In the genomic region with DNA sequence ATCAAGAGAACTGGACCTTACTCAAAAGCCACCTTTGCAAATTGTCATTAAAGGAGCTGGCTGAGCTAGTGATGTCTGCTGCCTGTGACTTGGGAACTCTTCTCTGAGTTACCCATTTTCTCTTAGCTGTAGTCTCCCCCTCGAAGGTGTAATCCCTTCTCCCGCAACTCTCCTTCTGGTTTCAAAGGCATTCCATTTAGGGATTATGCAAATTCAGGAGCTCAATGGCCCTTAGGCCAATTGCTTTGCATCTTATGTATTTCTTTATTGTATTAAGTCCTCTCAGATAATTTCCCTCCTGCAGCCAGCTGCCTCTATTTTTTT, we compare ENCODE assay signal across 16 mouse cellular contexts. TPM values are rescaled to one million over a fixed set of nuclear protein-coding genes. Genes with fewer than 3 reads are reported as not detected.
A peak's percentile ranks its signal among the peaks of the same experiment; 100 is the strongest.
DNase-seq lines count a peak whose midpoint lies in the region; ATAC-seq and TF ChIP-seq lines count a peak whose summit lies in the region.
"Had no signal": no experiment of that assay in that cellular context is flagged by ENCODE, and none has a peak within 500 bp of the region (broad histone marks: within the 10 kb centered on the region; RNA-seq: fewer than 3 reads in every experiment).

No protein-coding gene starts in this region.

- no peaks in the 10 kb centered on the region for H3K9me3 ChIP-seq in heart, postnatal 0 days (replicated peaks; ENCODE audit: control insufficient read depth, low read length)
- H3K9me3 ChIP-seq in midbrain, embryonic 11.5 days (ENCODE audit: control insufficient read depth, low read length): no peaks in the 10 kb centered on the region
- H3K9me3 ChIP-seq: embryonic facial prominence, embryonic 15.5 days; intestine, embryonic 15.5 days; neural tube, embryonic 15.5 days had no signal

- TF ChIP-seq CTCF in heart, postnatal 0 days (IDR thresholded peaks at IDR 0.05; ENCODE audit: low read depth): no peak
- no peak for TF ChIP-seq CTCF in brain, embryonic 14.5 days (IDR thresholded peaks at IDR 0.05; ENCODE audit: borderline replicate concordance, extremely low read depth, insufficient read depth, insufficient read length)

- 35% methylated on average over 2 of the region's 2 CpGs for WGBS in heart, postnatal 0 days
- 3% methylated on average over 2 of the region's 2 CpGs for WGBS in midbrain, embryonic 11.5 days

- intact Hi-C loops in heart, postnatal 25 days (cut with DNase I): no loop called here

- H3K9ac ChIP-seq in heart, postnatal 0 days (replicated peaks; ENCODE audit: low read depth, low read length): no peak overlapping the region
- no peak overlapping the region for H3K9ac ChIP-seq in midbrain, embryonic 11.5 days (ENCODE audit: low read length)
- H3K9ac ChIP-seq: embryonic facial prominence, embryonic 15.5 days; intestine, embryonic 15.5 days; neural tube, embryonic 15.5 days had no signal

- no peak for ATAC-seq in heart, postnatal 0 days (ENCODE audit: insufficient read depth, low read depth)
- peak; percentile 73 for ATAC-seq in midbrain, embryonic 11.5 days (ENCODE audit: low FRiP score)
- ATAC-seq: intestine, embryonic 15.5 days had no signal

- no peaks in the 10 kb centered on the region for H3K27me3 ChIP-seq in heart, postnatal 0 days (ENCODE audit: control insufficient read depth, insufficient read depth, low read length)
- no peaks in the 10 kb centered on the region for H3K27me3 ChIP-seq in midbrain, embryonic 11.5 days (ENCODE audit: control insufficient read depth, insufficient read depth, low read length)
- H3K27me3 ChIP-seq: embryonic facial prominence, embryonic 15.5 days; intestine, embryonic 15.5 days; neural tube, embryonic 15.5 days had no signal

- TF ChIP-seq EP300 in heart, postnatal 0 days (IDR thresholded peaks at IDR 0.05; ENCODE audit: low read depth): no peak

- DNase-seq in heart, postnatal 0 days (ENCODE audit: low spot score): no peak
- no peak for DNase-seq in heart, postnatal 25 days (ENCODE audit: low spot score)
- peak; percentile 52 for DNase-seq in R1 (ENCODE audit: low read depth, low spot score)
- DNase-seq in brain, embryonic 14.5 days (ENCODE audit: low read depth): peak; percentile 73
- DNase-seq in midbrain, embryonic 11.5 days (ENCODE audit: low spot score, missing footprints): peak; percentile 86
- DNase-seq in ovary, adult 18-20 months (ENCODE audit: low spot score): no peak
- no peak for DNase-seq in thymus, postnatal 36 days
- DNase-seq: adrenal gland, adult 8-10 months; cerebellum, adult 9-11 months; lung, adult 18-20 months; lung, postnatal 14 days had no signal

- H3K27ac ChIP-seq in heart, postnatal 0 days (ENCODE audit: low read depth): no peak overlapping the region
- H3K27ac ChIP-seq in midbrain, embryonic 11.5 days (ENCODE audit: low read depth, low read length): no peak overlapping the region; the same call in 1 of the 2 replicates
- H3K27ac ChIP-seq: embryonic facial prominence, embryonic 15.5 days; intestine, embryonic 15.5 days; neural tube, embryonic 15.5 days had no signal

- no peak for TF ChIP-seq POLR2A in brain, embryonic 14.5 days (IDR thresholded peaks at IDR 0.05; ENCODE audit: borderline replicate concordance, extremely low read depth, insufficient read depth, insufficient read length, poor library complexity, severe bottlenecking)

- no peak overlapping the region for H3K4me3 ChIP-seq in heart, postnatal 0 days (ENCODE audit: low read depth, low read length)
- no peak overlapping the region for H3K4me3 ChIP-seq in midbrain, embryonic 11.5 days (ENCODE audit: low read depth, low read length)
- H3K4me3 ChIP-seq: embryonic facial prominence, embryonic 15.5 days; intestine, embryonic 15.5 days; neural tube, embryonic 15.5 days had no signal

- no peaks in the 10 kb centered on the region for H3K4me1 ChIP-seq in heart, postnatal 0 days (ENCODE audit: control insufficient read depth, insufficient read depth)
- peaks cover 10% of the 10 kb centered on the region for H3K4me1 ChIP-seq in midbrain, embryonic 11.5 days (ENCODE audit: control insufficient read depth, insufficient read depth, low read length)
- H3K4me1 ChIP-seq: intestine, embryonic 15.5 days; neural tube, embryonic 15.5 days had no signal

- H3K36me3 ChIP-seq in heart, postnatal 0 days (replicated peaks; ENCODE audit: control insufficient read depth, insufficient read depth, low read length): no peaks in the 10 kb centered on the region
- H3K36me3 ChIP-seq in midbrain, embryonic 11.5 days (ENCODE audit: control insufficient read depth, insufficient read depth, low read length): no peaks in the 10 kb centered on the region
- H3K36me3 ChIP-seq: embryonic facial prominence, embryonic 15.5 days; intestine, embryonic 15.5 days; neural tube, embryonic 15.5 days had no signal

- peak overlapping the region; percentile 15; the same call in 1 of the 2 replicates for H3K4me2 ChIP-seq in heart, postnatal 0 days (ENCODE audit: low read depth, low read length)
- peak overlapping the region; percentile 18; the same call in 1 of the 2 replicates for H3K4me2 ChIP-seq in midbrain, embryonic 11.5 days
- H3K4me2 ChIP-seq: embryonic facial prominence, embryonic 15.5 days; heart, embryonic 11.5 days; intestine, embryonic 15.5 days; liver, embryonic 11.5 days; neural tube, embryonic 15.5 days had no signal

RNA-seq across cellular contexts. Expression of gene Elmo1, which starts 41.6 kb away (rescaled TPM):
- 11.9 and 17.9 TPM in 2 replicates for total RNA-seq in heart, postnatal 0 days (2014; rRNA removed; ENCODE audit: low replicate concordance)
- polyA plus RNA-seq in heart, postnatal 0 days (2015; fragmentation: Nextera tagmentation; extraction: Ambion mirVana): 6.5 TPM in 2 replicates
- total RNA-seq in heart, postnatal 25 days (2021): 10 to 100 TPM in 1 of 2 experiments, 1 to 10 TPM in 1; 9.8 to 10.2 TPM
- 38.6 and 46.9 TPM in 2 replicates for polyA plus RNA-seq in brain, embryonic 14.5 days (2012; rRNA removed)
- 19.1 and 19.6 TPM in 2 replicates for polyA plus RNA-seq in midbrain, embryonic 11.5 days (2014; fragmentation: Nextera tagmentation; extraction: Ambion mirVana)

Comparison
In these comparisons a context has a peak if more than half of its experiments do, and no peak if none do; other contexts are left out.
1. DNase-seq: peak in R1 (single experiment), brain, embryonic 14.5 days (single experiment) and midbrain, embryonic 11.5 days (single experiment); none in heart, postnatal 0 days (single experiment), heart, postnatal 25 days (single experiment), ovary, adult 18-20 months (single experiment) and thymus, postnatal 36 days (0 of 2).